Mouse (Mus musculus) hindbrain, embryonic 12.5 days (tissue): ENCODE measurements around the gene Nbea. TPM values are rescaled to one million over a fixed set of nuclear protein-coding genes. Genes with fewer than 3 reads are reported as not detected.

Experiments used
- ATAC-seq: fragments of 200-750 bp; cut with Nextera tagmentation; 2 replicates; pipeline ENCODE4 v1.8.0; 2017; ENCODE audit warnings: moderate TSS enrichment; ENCODE audit not compliant: low FRiP score
- H3K27ac ChIP-seq: fragments of 300-500 bp; sonication (generic); 2 replicates; pipeline ENCODE4 v1.5.1; 2016; ENCODE audit warnings: mild to moderate bottlenecking
- H3K27me3 ChIP-seq: fragments of 300-500 bp; sonication (generic); 2 replicates; pipeline ENCODE4 v1.6.1; 2016; ENCODE audit warnings: mild to moderate bottlenecking
- H3K36me3 ChIP-seq: fragments of 300-500 bp; sonication (generic); 2 replicates; pipeline ENCODE4 v1.6.1; 2016; ENCODE audit warnings: mild to moderate bottlenecking
- H3K4me1 ChIP-seq: fragments of 300-500 bp; sonication (generic); 2 replicates; pipeline ENCODE4 v1.6.1; 2016
- H3K4me2 ChIP-seq: fragments of 300-500 bp; sonication (generic); replicated peaks from 2 replicates; pipeline ENCODE4 v1.6.1; 2016; ENCODE audit warnings: mild to moderate bottlenecking
- H3K4me3 ChIP-seq: fragments of 300-500 bp; sonication (generic); 2 replicates; pipeline ENCODE4 v1.5.1; 2016; ENCODE audit warnings: mild to moderate bottlenecking
- H3K9ac ChIP-seq: fragments of 300-500 bp; sonication (generic); 2 replicates; pipeline ENCODE4 v1.6.1; 2016; ENCODE audit warnings: mild to moderate bottlenecking, moderate library complexity
- H3K9me3 ChIP-seq: fragments of 300-500 bp; sonication (generic); replicated peaks from 2 replicates; pipeline ENCODE4 v1.6.1; 2016; ENCODE audit warnings: mild to moderate bottlenecking
- WGBS: fragments of 180-500 bp; shearing (Covaris S2); methylation state at CpG from one replicate; pipeline ENCODE4 v1.1.7; 2016; 5-methylcytosine and 5-hydroxymethylcytosine counted together
- polyA plus RNA-seq: library from polyadenylated mRNA; unstranded; fragments of >200 nt; fragmentation: Nextera tagmentation; extraction: Ambion mirVana; gene quantifications from 2 replicates; pipeline ENCODE4 v1.2.1, GENCODE M21; 2016

Gene Nbea
- polyA plus RNA-seq, 1 experiment from 2014 or later, result 32.7 TPM

DNA sequence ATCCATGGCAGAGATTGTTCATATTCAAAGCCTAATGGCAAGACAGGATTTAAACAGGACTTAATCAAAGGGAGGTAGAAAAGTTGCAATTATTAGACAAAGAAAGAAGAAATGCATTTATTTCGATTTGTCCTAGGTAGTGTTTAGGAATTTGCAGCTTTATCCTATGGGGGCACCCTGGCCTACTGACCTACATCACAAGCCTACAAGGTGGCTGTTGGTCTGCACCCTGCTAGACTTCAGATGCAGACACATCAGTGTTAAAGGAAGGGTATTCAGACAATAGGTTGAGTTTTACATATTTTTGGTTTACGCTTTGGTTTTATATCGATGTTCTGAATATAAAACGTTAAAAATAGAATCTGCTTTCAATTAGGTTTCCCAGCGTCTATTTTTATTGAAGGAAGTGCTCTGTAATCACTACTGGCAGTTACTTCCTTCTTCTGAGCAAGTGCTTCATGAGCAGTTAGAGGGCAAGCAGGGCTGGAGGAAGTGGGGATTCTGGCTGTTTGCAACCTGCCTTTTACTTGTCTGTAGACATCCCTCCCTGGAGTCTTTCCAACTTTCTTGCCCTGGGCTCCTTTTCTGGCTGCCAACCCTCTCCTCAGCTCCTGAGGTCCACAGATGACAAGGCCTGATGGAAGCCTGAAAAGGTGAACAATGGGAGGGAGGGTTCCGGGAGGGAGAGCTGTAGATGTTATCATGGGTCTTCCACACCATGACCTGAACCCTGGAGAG, 366.7 kb downstream of the Nbea start:
- ATAC-seq, result no peak
- Histone ChIP-seq H3K27me3 (no peaks in the 10 kb centered on the region), H3K4me3 (no peak overlapping the region), H3K9me3 (no peaks in the 10 kb centered on the region), H3K36me3 (no peaks in the 10 kb centered on the region), H3K4me2 (no peak overlapping the region), H3K27ac (no peak overlapping the region), H3K9ac (no peak overlapping the region), H3K4me1 (peaks cover 9% of the 10 kb centered on the region; the same call in 1 of the 2 replicates)
- 76% methylated on average over 6 of the region's 6 CpGs for WGBS

DNA sequence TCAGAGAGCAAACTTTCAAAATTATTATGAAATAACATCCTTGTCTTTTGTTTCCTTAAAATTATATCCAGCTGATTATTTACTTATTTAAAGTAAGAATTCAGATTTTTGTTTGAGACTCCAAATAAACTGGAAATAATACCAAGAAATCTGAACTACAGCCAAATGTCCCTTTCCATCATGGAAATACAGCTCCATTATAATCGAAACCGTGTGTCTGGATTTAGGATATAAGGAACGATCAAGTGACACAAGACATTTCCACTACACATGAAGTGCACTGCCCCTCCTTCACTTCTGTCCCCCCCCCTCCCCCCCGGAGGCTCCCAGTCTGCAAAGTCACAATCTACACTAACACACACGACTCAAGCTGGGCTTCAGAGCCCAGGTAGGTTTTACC, 367.4 kb downstream of the Nbea start:
- no peak overlapping the region for H3K4me2 ChIP-seq
- H3K27me3 ChIP-seq, result no peaks in the 10 kb centered on the region
- WGBS, result 68% methylated on average over 5 of the region's 5 CpGs
- H3K9me3 ChIP-seq, result no peaks in the 10 kb centered on the region
- H3K9ac ChIP-seq, result no peak overlapping the region
- no peak for ATAC-seq
- H3K4me1 ChIP-seq, result peaks cover 9% of the 10 kb centered on the region; the same call in 1 of the 2 replicates
- H3K36me3 ChIP-seq, result no peaks in the 10 kb centered on the region
- H3K27ac ChIP-seq, result no peak overlapping the region
- H3K4me3 ChIP-seq, result no peak overlapping the region

DNA sequence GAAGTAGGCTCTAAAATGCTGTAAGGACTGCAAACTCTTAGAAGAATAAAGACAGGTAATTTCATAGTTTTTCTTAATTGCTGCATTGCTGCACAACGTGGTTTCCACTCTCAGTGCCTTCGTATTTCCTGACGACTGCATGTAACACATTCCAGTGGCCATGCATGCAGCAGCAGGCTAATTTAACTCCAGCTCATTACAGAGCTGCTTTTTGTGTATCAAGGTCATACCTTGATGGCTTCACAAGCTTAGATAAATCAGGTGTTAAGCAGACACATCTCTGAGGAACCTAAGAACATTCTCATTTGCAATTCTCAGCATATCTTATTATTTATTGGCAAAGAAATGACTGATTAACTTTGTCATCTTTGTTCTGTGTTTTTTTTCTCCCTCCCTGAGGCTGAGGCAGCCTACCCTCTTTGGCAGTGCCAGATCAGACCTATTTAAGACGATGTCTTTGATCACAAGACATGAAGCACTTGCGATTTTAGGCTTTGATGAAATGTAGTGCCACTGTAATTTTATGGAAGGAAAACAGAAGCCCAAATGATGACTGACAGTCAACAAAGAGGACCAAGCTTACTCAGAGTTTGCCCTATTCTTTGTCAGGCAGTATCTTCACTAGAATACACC, 368.4 kb downstream of the Nbea start:
- Histone ChIP-seq H3K4me2 (no peak overlapping the region), H3K27me3 (no peaks in the 10 kb centered on the region), H3K27ac (0 out of 2 replicates have a peak overlapping the region, but pooled peaks have one; percentile 44), H3K9me3 (no peaks in the 10 kb centered on the region), H3K4me3 (no peak overlapping the region), H3K36me3 (no peaks in the 10 kb centered on the region), H3K9ac (no peak overlapping the region), H3K4me1 (peaks cover 9% of the 10 kb centered on the region; the same call in 1 of the 2 replicates)
- 60% methylated on average over 5 of the region's 5 CpGs for WGBS
- no peak for ATAC-seq

GRCm38 (mm10) chr3:55794768-55795167, 388.7 kb downstream of the Nbea start:
- Histone ChIP-seq H3K4me3 (no peak overlapping the region), H3K27me3 (no peaks in the 10 kb centered on the region), H3K27ac (no peak overlapping the region), H3K4me1 (0 out of 2 replicates have a peak, but pooled peaks cover 8% of the 10 kb centered on the region), H3K36me3 (no peaks in the 10 kb centered on the region), H3K9ac (no peak overlapping the region), H3K4me2 (no peak overlapping the region), H3K9me3 (no peaks in the 10 kb centered on the region)
- no peak for ATAC-seq
- 75% methylated on average over 2 of the region's 2 CpGs for WGBS

- H3K4me3 ChIP-seq, result no peak overlapping the region
- H3K9ac ChIP-seq, result no peak overlapping the region
- no peak overlapping the region for H3K4me2 ChIP-seq
- no peaks in the 10 kb centered on the region for H3K9me3 ChIP-seq
- H3K36me3 ChIP-seq, result no peaks in the 10 kb centered on the region
- no peak for ATAC-seq
- 58% methylated on average over 7 of the region's 7 CpGs for WGBS
- H3K27me3 ChIP-seq, result no peaks in the 10 kb centered on the region
- 0 out of 2 replicates have a peak, but pooled peaks cover 8% of the 10 kb centered on the region for H3K4me1 ChIP-seq
- H3K27ac ChIP-seq, result no peak overlapping the region
These were observed 389.5 kb downstream of the Nbea start for GRCm38 (mm10) chr3:55793842-55794575.

DNA sequence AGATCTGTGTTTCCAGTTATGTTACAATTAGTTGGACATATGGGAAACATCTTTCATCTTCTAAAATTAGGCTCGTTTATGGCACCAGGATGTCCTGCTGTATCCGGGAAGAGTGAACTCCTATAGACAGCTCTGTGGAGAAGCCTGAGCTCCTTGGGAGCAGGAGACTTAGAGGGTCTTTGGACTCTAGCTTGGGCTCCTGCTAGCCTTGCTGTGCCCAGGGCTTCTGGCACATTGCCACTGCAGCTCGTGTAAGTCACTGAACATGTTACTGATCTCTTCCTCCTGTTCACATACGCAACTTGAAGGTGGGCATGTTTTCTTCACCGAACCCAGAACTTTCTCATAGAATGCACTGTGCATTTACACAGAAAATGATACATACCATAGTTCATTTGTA, 391.2 kb downstream of the Nbea start:
- Histone ChIP-seq H3K4me1 (peaks cover 12% of the 10 kb centered on the region; the same call in 1 of the 2 replicates), H3K4me3 (no peak overlapping the region), H3K36me3 (no peaks in the 10 kb centered on the region), H3K27me3 (peaks cover 4% of the 10 kb centered on the region; the same call in 1 of the 2 replicates), H3K9me3 (no peaks in the 10 kb centered on the region), H3K27ac (no peak overlapping the region), H3K9ac (no peak overlapping the region), H3K4me2 (no peak overlapping the region)
- 76% methylated on average over 5 of the region's 5 CpGs for WGBS
- no peak for ATAC-seq

DNA sequence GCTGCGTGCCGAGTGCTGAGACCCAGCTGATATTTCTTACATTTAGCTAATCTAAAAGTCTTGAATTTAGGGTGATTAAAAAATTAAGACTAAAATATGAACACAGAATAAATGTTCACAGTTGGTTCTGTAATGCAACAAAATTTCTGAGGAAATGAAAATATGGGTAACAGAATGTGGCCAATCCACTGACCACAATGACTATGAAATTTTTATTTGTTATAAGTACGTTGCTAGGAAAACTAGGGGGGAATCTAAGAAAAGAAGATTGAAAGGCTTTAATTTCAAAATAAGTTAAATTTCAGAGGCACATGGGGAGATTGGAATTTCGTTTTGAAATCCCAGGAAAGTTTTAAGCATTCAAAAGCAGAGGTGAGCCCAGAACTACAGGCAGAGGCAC, 392.9 kb downstream of the Nbea start:
- peaks cover 11% of the 10 kb centered on the region for H3K27me3 ChIP-seq
- no peak overlapping the region for H3K4me2 ChIP-seq
- no peak overlapping the region for H3K9ac ChIP-seq
- H3K9me3 ChIP-seq, result no peaks in the 10 kb centered on the region
- WGBS, result 87% methylated on average over 4 of the region's 4 CpGs
- peaks cover 12% of the 10 kb centered on the region; the same call in 1 of the 2 replicates for H3K4me1 ChIP-seq
- ATAC-seq, result no peak
- H3K27ac ChIP-seq, result no peak overlapping the region
- H3K36me3 ChIP-seq, result no peaks in the 10 kb centered on the region
- no peak overlapping the region for H3K4me3 ChIP-seq

- WGBS, result 32% methylated on average over 2 of the region's 2 CpGs
- Histone ChIP-seq H3K9me3 (no peaks in the 10 kb centered on the region), H3K9ac (no peak overlapping the region), H3K36me3 (no peaks in the 10 kb centered on the region), H3K4me3 (no peak overlapping the region), H3K27me3 (peaks cover 12% of the 10 kb centered on the region), H3K27ac (peak overlapping the region; percentile 41; the same call in 1 of the 2 replicates), H3K4me1 (peaks cover 12% of the 10 kb centered on the region; the same call in 1 of the 2 replicates), H3K4me2 (no peak overlapping the region)
- peak; percentile 9; the same call in 1 of the 2 replicates for ATAC-seq
These were observed 393.6 kb downstream of the Nbea start for GRCm38 (mm10) chr3:55789856-55790255.

GRCm38 (mm10) chr3:55788621-55789201, 394.8 kb downstream of the Nbea start:
- H3K4me1 ChIP-seq, result peaks cover 7% of the 10 kb centered on the region
- H3K9me3 ChIP-seq, result no peaks in the 10 kb centered on the region
- no peak overlapping the region for H3K4me3 ChIP-seq
- no peak for ATAC-seq
- H3K4me2 ChIP-seq, result 0 out of 2 replicates have a peak overlapping the region, but pooled peaks have one; percentile 8
- no peaks in the 10 kb centered on the region for H3K36me3 ChIP-seq
- H3K27me3 ChIP-seq, result peaks cover 12% of the 10 kb centered on the region
- 22% methylated on average over 5 of the region's 5 CpGs for WGBS
- H3K9ac ChIP-seq, result no peak overlapping the region
- peak overlapping the region; percentile 41 for H3K27ac ChIP-seq

DNA sequence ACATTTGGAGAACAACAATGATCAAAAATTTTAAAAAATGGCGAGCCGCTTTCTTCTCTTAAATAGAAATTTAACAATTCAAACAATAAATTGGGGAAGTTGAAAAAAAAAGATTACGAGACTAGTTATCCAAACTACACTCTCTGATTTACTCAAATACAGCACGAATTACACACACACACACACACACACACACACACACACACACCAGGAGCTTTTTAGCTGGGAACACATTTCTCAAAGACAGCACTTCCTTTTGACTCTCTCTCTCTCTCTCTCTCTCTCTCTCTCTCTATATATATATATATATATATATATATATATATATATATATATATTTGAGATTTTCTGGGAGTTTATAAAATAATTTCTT, 395.3 kb downstream of the Nbea start:
- no peaks in the 10 kb centered on the region for H3K36me3 ChIP-seq
- H3K4me2 ChIP-seq, result peak overlapping the region; percentile 74
- no peak for ATAC-seq
- peaks cover 12% of the 10 kb centered on the region for H3K4me1 ChIP-seq
- 11% methylated on average over 4 of the region's 4 CpGs for WGBS
- peak overlapping the region; percentile 46 for H3K4me3 ChIP-seq
- peak overlapping the region; percentile 98 for H3K27ac ChIP-seq
- H3K27me3 ChIP-seq, result peaks cover 12% of the 10 kb centered on the region
- H3K9me3 ChIP-seq, result no peaks in the 10 kb centered on the region
- peak overlapping the region; percentile 82; the same call in 1 of the 2 replicates for H3K9ac ChIP-seq

- Histone ChIP-seq H3K4me2 (peak overlapping the region; percentile 74), H3K27me3 (peaks cover 12% of the 10 kb centered on the region), H3K36me3 (no peaks in the 10 kb centered on the region), H3K9me3 (no peaks in the 10 kb centered on the region), H3K4me1 (peaks cover 18% of the 10 kb centered on the region), H3K27ac (peak overlapping the region; percentile 98), H3K4me3 (peak overlapping the region; percentile 46), H3K9ac (peak overlapping the region; percentile 82)
- peak; percentile 67 for ATAC-seq
- WGBS, result 2% methylated on average over 50 of the region's 54 CpGs
These were observed 395.9 kb downstream of the Nbea start for GRCm38 (mm10) chr3:55787487-55788213.
